Mouse (Mus musculus) liver, embryonic 16.5 days (tissue): ENCODE results near the gene Cytl1. TPM values are rescaled to one million over a fixed set of nuclear protein-coding genes. Genes with fewer than 3 reads are reported as not detected.

Experiments used
- ATAC-seq: fragments of 200-750 bp; cut with Nextera tagmentation; 2 replicates; pipeline ENCODE4 v1.8.0; 2017; ENCODE audit warnings: low read depth, mild to moderate bottlenecking, moderate number of reproducible peaks, moderate library complexity
- H3K27ac ChIP-seq: fragments of 300-500 bp; sonication (generic); 2 replicates; pipeline ENCODE4 v1.5.1; 2014; ENCODE audit warnings: mild to moderate bottlenecking, low read length
- H3K27me3 ChIP-seq: fragments of 300-500 bp; sonication (generic); 2 replicates; pipeline ENCODE4 v1.6.1; 2014; ENCODE audit warnings: low read depth, low read length, mixed read lengths; ENCODE audit not compliant: control insufficient read depth, insufficient read depth
- H3K36me3 ChIP-seq: fragments of 300-500 bp; sonication (generic); 2 replicates; pipeline ENCODE4 v1.6.1; 2014; ENCODE audit warnings: mild to moderate bottlenecking; ENCODE audit not compliant: control insufficient read depth, insufficient read depth
- H3K4me1 ChIP-seq: fragments of 300-500 bp; sonication (generic); 2 replicates; pipeline ENCODE4 v1.6.1; 2014; ENCODE audit warnings: low read depth, low read length, mixed read lengths; ENCODE audit not compliant: control insufficient read depth
- H3K4me2 ChIP-seq: fragments of 300-500 bp; sonication (generic); 2 replicates; pipeline ENCODE4 v1.6.1; 2014; ENCODE audit warnings: low read depth, low read length, mixed read lengths
- H3K4me3 ChIP-seq: fragments of 300-500 bp; sonication (generic); 2 replicates; pipeline ENCODE4 v1.5.1; 2014; ENCODE audit warnings: low read depth, mild to moderate bottlenecking, low read length
- H3K9ac ChIP-seq: fragments of 300-500 bp; sonication (generic); 2 replicates; pipeline ENCODE4 v1.6.1; 2014; ENCODE audit warnings: low read depth, low read length
- H3K9me3 ChIP-seq: fragments of 300-500 bp; sonication (generic); replicated peaks from 2 replicates; pipeline ENCODE4 v1.6.1; 2016; ENCODE audit warnings: low read length; ENCODE audit not compliant: control insufficient read depth
- WGBS: fragments of 180-500 bp; shearing (Covaris S2); extraction: QIAGEN DNeasy Blood & Tissue Kit; methylation state at CpG from one replicate; pipeline ENCODE4 v1.1.7; 2014; ENCODE audit not compliant: insufficient replicate concordance; 5-methylcytosine and 5-hydroxymethylcytosine counted together
- polyA plus RNA-seq: library from polyadenylated mRNA; unstranded; fragments of >200 nt; fragmentation: Nextera tagmentation; extraction: Ambion mirVana; gene quantifications from 2 replicates; pipeline ENCODE4 v1.2.1, GENCODE M21; 2015

The Cytl1 gene
- polyA plus RNA-seq, 1 experiment from 2014 or later, result not detected

- Histone ChIP-seq H3K27ac (no peak overlapping the region), H3K36me3 (no peaks in the 10 kb centered on the region), H3K27me3 (no peaks in the 10 kb centered on the region), H3K4me1 (no peaks in the 10 kb centered on the region), H3K4me2 (no peak overlapping the region), H3K4me3 (no peak overlapping the region), H3K9me3 (no peaks in the 10 kb centered on the region), H3K9ac (no peak overlapping the region)
- 57% methylated on average over 3 of the region's 3 CpGs for WGBS
- no peak for ATAC-seq
These were observed 26.7 kb downstream of the Cytl1 start for GRCm38 (mm10) chr5:37762046-37762445.

GRCm38 (mm10) chr5:37765851-37766250 lies 30.5 kb downstream of the Cytl1 start:
- Histone ChIP-seq H3K27me3 (no peaks in the 10 kb centered on the region), H3K27ac (no peak overlapping the region), H3K4me1 (no peaks in the 10 kb centered on the region), H3K4me3 (no peak overlapping the region), H3K9ac (no peak overlapping the region), H3K9me3 (no peaks in the 10 kb centered on the region), H3K36me3 (no peaks in the 10 kb centered on the region), H3K4me2 (no peak overlapping the region)
- WGBS, result 65% methylated on average over 8 of the region's 8 CpGs
- ATAC-seq, result no peak

GRCm38 (mm10) chr5:37767231-37767630 lies 31.9 kb downstream of the Cytl1 start:
- Histone ChIP-seq H3K4me1 (no peaks in the 10 kb centered on the region), H3K9ac (no peak overlapping the region), H3K4me2 (no peak overlapping the region), H3K4me3 (no peak overlapping the region), H3K9me3 (no peaks in the 10 kb centered on the region), H3K27ac (no peak overlapping the region), H3K36me3 (no peaks in the 10 kb centered on the region), H3K27me3 (no peaks in the 10 kb centered on the region)
- 65% methylated on average over 5 of the region's 5 CpGs for WGBS
- ATAC-seq, result no peak

- ATAC-seq, result no peak
- 11% methylated on average over 5 of the region's 5 CpGs for WGBS
- Histone ChIP-seq H3K4me3 (no peak overlapping the region), H3K27me3 (no peaks in the 10 kb centered on the region), H3K9ac (no peak overlapping the region), H3K4me1 (no peaks in the 10 kb centered on the region), H3K27ac (no peak overlapping the region), H3K4me2 (no peak overlapping the region), H3K36me3 (no peaks in the 10 kb centered on the region), H3K9me3 (no peaks in the 10 kb centered on the region)
These were observed 33.7 kb downstream of the Cytl1 start for GRCm38 (mm10) chr5:37769031-37769430.

GRCm38 (mm10) chr5:37770870-37771269 lies 35.6 kb downstream of the Cytl1 start:
- Histone ChIP-seq H3K9ac (no peak overlapping the region), H3K9me3 (no peaks in the 10 kb centered on the region), H3K4me2 (no peak overlapping the region), H3K27ac (no peak overlapping the region), H3K36me3 (no peaks in the 10 kb centered on the region), H3K27me3 (no peaks in the 10 kb centered on the region), H3K4me3 (no peak overlapping the region), H3K4me1 (no peaks in the 10 kb centered on the region)
- no peak for ATAC-seq
- 60% methylated on average over 6 of the region's 6 CpGs for WGBS

- ATAC-seq, result no peak
- Histone ChIP-seq H3K4me2 (no peak overlapping the region), H3K9ac (no peak overlapping the region), H3K9me3 (no peaks in the 10 kb centered on the region), H3K27me3 (no peaks in the 10 kb centered on the region), H3K27ac (no peak overlapping the region), H3K4me1 (no peaks in the 10 kb centered on the region), H3K36me3 (no peaks in the 10 kb centered on the region), H3K4me3 (no peak overlapping the region)
- WGBS, result 48% methylated on average over 4 of the region's 4 CpGs
These were observed 38.7 kb downstream of the Cytl1 start for GRCm38 (mm10) chr5:37774011-37774410.

GRCm38 (mm10) chr5:37775681-37776080 lies 40.4 kb downstream of the Cytl1 start:
- Histone ChIP-seq H3K36me3 (no peaks in the 10 kb centered on the region), H3K4me3 (no peak overlapping the region), H3K9ac (no peak overlapping the region), H3K27me3 (no peaks in the 10 kb centered on the region), H3K4me2 (no peak overlapping the region), H3K27ac (no peak overlapping the region), H3K9me3 (no peaks in the 10 kb centered on the region), H3K4me1 (no peaks in the 10 kb centered on the region)
- no peak for ATAC-seq
- WGBS, result 48% methylated on average over 5 of the region's 5 CpGs

- H3K9me3 ChIP-seq, result no peaks in the 10 kb centered on the region
- ATAC-seq, result no peak
- H3K4me1 ChIP-seq, result no peaks in the 10 kb centered on the region
- H3K9ac ChIP-seq, result no peak overlapping the region
- H3K4me2 ChIP-seq, result no peak overlapping the region
- 49% methylated on average over 6 of the region's 8 CpGs for WGBS
- no peaks in the 10 kb centered on the region for H3K27me3 ChIP-seq
- no peaks in the 10 kb centered on the region for H3K36me3 ChIP-seq
- no peak overlapping the region for H3K4me3 ChIP-seq
- no peak overlapping the region for H3K27ac ChIP-seq
These were observed 48.0 kb downstream of the Cytl1 start for GRCm38 (mm10) chr5:37783306-37783705.

- Histone ChIP-seq H3K4me3 (no peak overlapping the region), H3K27me3 (no peaks in the 10 kb centered on the region), H3K4me1 (no peaks in the 10 kb centered on the region), H3K9me3 (no peaks in the 10 kb centered on the region), H3K27ac (no peak overlapping the region), H3K9ac (no peak overlapping the region), H3K36me3 (no peaks in the 10 kb centered on the region), H3K4me2 (no peak overlapping the region)
- 56% methylated on average over 9 of the region's 9 CpGs for WGBS
- ATAC-seq, result no peak
These were observed 49.6 kb downstream of the Cytl1 start for GRCm38 (mm10) chr5:37784847-37785391.
